Comparison of ENCODE assay signal across 22 mouse cellular contexts in genomic region chr3:31911690-31912089, GRCm38 (mm10). TPM values are rescaled to one million over a fixed set of nuclear protein-coding genes. Genes with fewer than 3 reads are reported as not detected.
"Had no signal": no experiment of that assay in that cellular context is flagged by ENCODE, and none has a peak within 500 bp of the region (broad histone marks: within the 10 kb centered on the region; RNA-seq: fewer than 3 reads in every experiment).

No protein-coding gene starts in this region.

- H3K4me2 ChIP-seq: intestine, embryonic 15.5 days; liver, embryonic 13.5 days; midbrain, embryonic 11.5 days; neural tube, embryonic 12.5 days; neural tube, embryonic 15.5 days; stomach, embryonic 15.5 days had no signal

- ATAC-seq: intestine, embryonic 15.5 days had no signal

- H3K27me3 ChIP-seq: intestine, embryonic 15.5 days; liver, embryonic 13.5 days; neural tube, embryonic 12.5 days; neural tube, embryonic 15.5 days; stomach, embryonic 15.5 days had no signal

- H3K36me3 ChIP-seq: intestine, embryonic 15.5 days; liver, embryonic 13.5 days; neural tube, embryonic 12.5 days; neural tube, embryonic 15.5 days; stomach, embryonic 15.5 days had no signal

- H3K27ac ChIP-seq: intestine, embryonic 15.5 days; kidney, postnatal 0 days; left cerebral cortex, adult 2 months; liver, embryonic 13.5 days; neural tube, embryonic 12.5 days; neural tube, embryonic 15.5 days; stomach, embryonic 15.5 days had no signal

- H3K9me3 ChIP-seq: intestine, embryonic 15.5 days; liver, embryonic 13.5 days; neural tube, embryonic 12.5 days; neural tube, embryonic 15.5 days; stomach, embryonic 15.5 days had no signal

- DNase-seq: kidney, adult 11 months; kidney, postnatal 36 days; layer of hippocampus, postnatal 36 days; liver, embryonic 13.5 days; lung, adult 2 months; lung, postnatal 4 days; right cerebral cortex, adult 18-20 months; right cerebral cortex, postnatal 14 days; right cerebral cortex, postnatal 4 days; thymus, adult 18-20 months; thymus, postnatal 36 days had no signal

- H3K9ac ChIP-seq: intestine, embryonic 15.5 days; liver, embryonic 13.5 days; neural tube, embryonic 12.5 days; neural tube, embryonic 15.5 days; stomach, embryonic 15.5 days had no signal

- H3K4me1 ChIP-seq: intestine, embryonic 15.5 days; liver, embryonic 13.5 days; neural tube, embryonic 12.5 days; neural tube, embryonic 15.5 days; stomach, embryonic 15.5 days had no signal

- H3K4me3 ChIP-seq: intestine, embryonic 15.5 days; left cerebral cortex, adult 2 months; liver, embryonic 13.5 days; neural tube, embryonic 12.5 days; neural tube, embryonic 15.5 days; stomach, embryonic 15.5 days had no signal

RNA-seq across cellular contexts. Expression of gene Kcnmb2, which starts 9.4 kb away (rescaled TPM):
- total RNA-seq: liver, adult 2 months; megakaryocyte progenitor cell, adult 5-6 weeks; megakaryocyte-erythroid progenitor cell, adult 5-6 weeks had no signal
- polyA plus RNA-seq: limb, embryonic 11.5 days had no signal
